Mouse (Mus musculus) CH12.LX (cell line): ENCODE data around the gene Plcl2. TPM values are rescaled to one million over a fixed set of nuclear protein-coding genes. Genes with fewer than 3 reads are reported as not detected.

ENCODE experiments used
- DNase-seq: peaks from one replicate; pipeline ENCODE4 v3.0.0-alpha.2; 2013; ENCODE audit errors: extremely low read depth
- H3K27ac ChIP-seq: 2 replicates; pipeline ENCODE4 v1.5.1; 2012; ENCODE audit warnings: low read depth, mild to moderate bottlenecking, control low read depth, moderate library complexity; ENCODE audit not compliant: insufficient read depth
- H3K27me3 ChIP-seq: replicated peaks from 2 replicates; pipeline ENCODE3; 2012; ENCODE audit warnings: inconsistent platforms
- H3K36me3 ChIP-seq, 2 experiments: replicated peaks in 1 of 2; 2 replicates each; pipeline versions ENCODE3 to v1.6.1; 2012; ENCODE audit warnings: inconsistent platforms in 1 of 2, low read length in 1 of 2, mild to moderate bottlenecking in 1 of 2, mixed read lengths in 1 of 2, moderate library complexity in 1 of 2; ENCODE audit not compliant: control insufficient read depth in 1 of 2, insufficient read depth in 1 of 2
- H3K4me1 ChIP-seq, 2 experiments: 2 replicates each; pipeline ENCODE4 v1.6.1; 2012; ENCODE audit warnings: inconsistent platforms in 1 of 2, moderate library complexity in 1 of 2; ENCODE audit not compliant: insufficient read depth in 2 of 2, control insufficient read depth in 1 of 2
- H3K4me2 ChIP-seq: 2 replicates; pipeline ENCODE4 v1.6.1; 2012; ENCODE audit warnings: low read depth, mild to moderate bottlenecking, control low read depth; ENCODE audit not compliant: poor library complexity, insufficient read depth, severe bottlenecking
- H3K4me3 ChIP-seq, 3 experiments: fragments of 150-350 bp in 1 of 3; sonication (generic) in 1 of 3; replicated peaks in 1 of 3; 2 replicates each; pipeline versions ENCODE3 to v1.5.1; 2011 to 2012; ENCODE audit warnings: low read depth in 2 of 3, low read length in 2 of 3, mild to moderate bottlenecking in 2 of 3, moderate library complexity in 2 of 3, control low read depth in 1 of 3, improper control_type of control experiment in 1 of 3, inconsistent platforms in 1 of 3, mixed read lengths in 1 of 3; ENCODE audit not compliant: poor library complexity in 1 of 3
- H3K79me2 ChIP-seq: replicated peaks from 2 replicates; pipeline ENCODE4 v1.6.1; 2012; ENCODE audit warnings: mild to moderate bottlenecking, moderate library complexity; ENCODE audit not compliant: control insufficient read depth, poor library complexity, insufficient read depth, severe bottlenecking; ENCODE audit errors: extremely low read depth
- H3K9ac ChIP-seq: 2 replicates; pipeline ENCODE4 v1.6.1; 2012; ENCODE audit warnings: low read depth, mild to moderate bottlenecking, control low read depth, moderate library complexity; ENCODE audit not compliant: insufficient read depth
- H3K9me3 ChIP-seq: replicated peaks from 2 replicates; pipeline ENCODE3; 2012; ENCODE audit warnings: low read length, inconsistent platforms, mixed read lengths
- CHD2 ChIP-seq: IDR thresholded peaks from 2 replicates; pipeline ENCODE4 v1.6.1; 2011; ENCODE audit warnings: low read length, improper control_type of control experiment
- ELF1 ChIP-seq: IDR thresholded peaks from 2 replicates; pipeline ENCODE4 v1.6.1; 2014; ENCODE audit warnings: low read depth, mild to moderate bottlenecking, inconsistent platforms, low read length, improper control_type of control experiment
- IRF4 ChIP-seq: IDR thresholded peaks from 2 replicates; pipeline ENCODE4 v1.6.1; 2014; ENCODE audit warnings: low read depth, mild to moderate bottlenecking, inconsistent platforms, low read length, improper control_type of control experiment
- JUN ChIP-seq: IDR thresholded peaks from 2 replicates; pipeline ENCODE4 v1.6.1; 2011; ENCODE audit warnings: low read depth, mild to moderate bottlenecking, low read length, improper control_type of control experiment, moderate library complexity; ENCODE audit not compliant: insufficient read depth
- JUND ChIP-seq: conservative IDR thresholded peaks from 2 replicates; pipeline ENCODE4 v1.6.1; 2011; ENCODE audit warnings: low read depth, low read length, improper control_type of control experiment
- KAT2A ChIP-seq: IDR thresholded peaks from 2 replicates; pipeline ENCODE4 v1.6.1; 2012; ENCODE audit warnings: low read length, improper control_type of control experiment, inconsistent platforms; ENCODE audit not compliant: insufficient replicate concordance
- MAFK ChIP-seq: IDR thresholded peaks from 2 replicates; pipeline ENCODE4 v1.6.1; 2011; ENCODE audit warnings: low read length, improper control_type of control experiment; ENCODE audit not compliant: insufficient replicate concordance
- MAX ChIP-seq: IDR thresholded peaks from 2 replicates; pipeline ENCODE4 v1.6.1; 2011; ENCODE audit warnings: low read length, improper control_type of control experiment
- MAZ ChIP-seq: IDR thresholded peaks from 2 replicates; pipeline ENCODE4 v1.6.1; 2012; ENCODE audit warnings: low read depth, mild to moderate bottlenecking, inconsistent platforms, low read length, improper control_type of control experiment, moderate library complexity
- MEF2A ChIP-seq: IDR thresholded peaks from 2 replicates; pipeline ENCODE4 v1.6.1; 2014; ENCODE audit warnings: low read depth, mild to moderate bottlenecking, inconsistent platforms, low read length, improper control_type of control experiment, borderline replicate concordance
- MXI1 ChIP-seq: IDR thresholded peaks from 2 replicates; pipeline ENCODE4 v1.6.1; 2011; ENCODE audit warnings: mild to moderate bottlenecking, low read depth, low read length, improper control_type of control experiment
- NELFE ChIP-seq: IDR thresholded peaks from 2 replicates; pipeline ENCODE4 v1.6.1; 2011; ENCODE audit warnings: low read depth, low read length, improper control_type of control experiment
- NRF1 ChIP-seq: IDR thresholded peaks from 2 replicates; pipeline ENCODE4 v1.6.1; 2014; ENCODE audit warnings: low read depth, mild to moderate bottlenecking, inconsistent platforms, low read length, improper control_type of control experiment, moderate library complexity
- PAX5 ChIP-seq: IDR thresholded peaks from 2 replicates; pipeline ENCODE4 v1.6.1; 2012; ENCODE audit warnings: low read length, inconsistent platforms, mixed read lengths
- POLR2AphosphoS2 ChIP-seq: IDR thresholded peaks from 2 replicates; pipeline ENCODE4 v1.6.1; 2011; ENCODE audit warnings: low read depth, low read length, improper control_type of control experiment
- RAD21 ChIP-seq: IDR thresholded peaks from 2 replicates; pipeline ENCODE4 v1.6.1; 2011; ENCODE audit warnings: low read depth, mild to moderate bottlenecking, low read length, improper control_type of control experiment, moderate library complexity
- RCOR1 ChIP-seq: conservative IDR thresholded peaks from 2 replicates; pipeline ENCODE4 v1.6.1; 2012; ENCODE audit warnings: low read depth, mild to moderate bottlenecking, inconsistent platforms, low read length, improper control_type of control experiment
- SIN3A ChIP-seq: IDR thresholded peaks from 2 replicates; pipeline ENCODE4 v1.6.1; 2012; ENCODE audit warnings: low read length, improper control_type of control experiment, inconsistent platforms
- SMC3 ChIP-seq: IDR thresholded peaks from 2 replicates; pipeline ENCODE4 v1.6.1; 2011; ENCODE audit warnings: low read depth, low read length, improper control_type of control experiment
- TBP ChIP-seq: conservative IDR thresholded peaks from 2 replicates; pipeline ENCODE4 v1.6.1; 2011; ENCODE audit warnings: low read depth, low read length, improper control_type of control experiment
- TCF12 ChIP-seq: IDR thresholded peaks from 2 replicates; pipeline ENCODE4 v1.6.1; 2014; ENCODE audit warnings: low read depth, mild to moderate bottlenecking, inconsistent platforms, low read length, improper control_type of control experiment
- UBTF ChIP-seq: IDR thresholded peaks from 2 replicates; pipeline ENCODE4 v1.6.1; 2012; ENCODE audit warnings: low read depth, mild to moderate bottlenecking, inconsistent platforms, low read length, improper control_type of control experiment, moderate library complexity
- USF1 ChIP-seq: IDR thresholded peaks from 2 replicates; pipeline ENCODE4 v1.6.1; 2014; ENCODE audit warnings: low read depth, mild to moderate bottlenecking, inconsistent platforms, low read length, improper control_type of control experiment
- USF2 ChIP-seq: conservative IDR thresholded peaks from 2 replicates; pipeline ENCODE4 v1.6.1; 2011; ENCODE audit warnings: low read depth, low read length, improper control_type of control experiment
- ZC3H11A ChIP-seq: IDR thresholded peaks from 2 replicates; pipeline ENCODE4 v1.6.1; 2012; ENCODE audit warnings: low read depth, mild to moderate bottlenecking, inconsistent platforms, low read length, improper control_type of control experiment
- ZKSCAN1 ChIP-seq: IDR thresholded peaks from 2 replicates; pipeline ENCODE4 v1.6.1; 2012; ENCODE audit warnings: low read depth, inconsistent platforms, low read length, improper control_type of control experiment, borderline replicate concordance
- ZMIZ1 ChIP-seq: IDR thresholded peaks from 2 replicates; pipeline ENCODE4 v1.6.1; 2012; ENCODE audit warnings: low read depth, mild to moderate bottlenecking, inconsistent platforms, low read length, improper control_type of control experiment
- ZNF384 ChIP-seq: IDR thresholded peaks from 2 replicates; pipeline ENCODE4 v1.6.1; 2012; ENCODE audit warnings: low read depth, low read length, improper control_type of control experiment, inconsistent platforms
- dilution Hi-C: fragments of 300-500 bp; cut with MboI; formaldehyde crosslinking; loops from 2 replicates; pipeline ENCODE4 v1.14.3; 2020; ENCODE audit warnings: low sequenced_read_pairs; ENCODE audit not compliant: extremely low pct_unique_long_range_greater_than_20kb, extremely low pct_ligation_motif_present
- in situ Hi-C: fragments of 300-500 bp; cut with MboI; formaldehyde crosslinking; loops from 3 replicates; pipeline ENCODE4 v1.14.3; 2019; ENCODE audit warnings: low sequenced_read_pairs, low pct_ligation_motif_present, low pct_unique_long_range_greater_than_20kb, mixed read lengths
- polyA plus RNA-seq: library from polyadenylated mRNA; unstranded; fragments of >175 nt; gene quantifications from 2 replicates; pipeline ENCODE4 v1.2.1, GENCODE M21; 2012; ENCODE audit warnings: low read depth; ENCODE audit not compliant: insufficient read length
- total RNA-seq, 2 experiments: library from RNA; depleted of rRNA; stranded (reverse); fragments of 300-350 nt in 1 of 2; fragments of >200 nt in 1 of 2; gene quantifications; 2 replicates each; pipeline ENCODE4 v1.2.3; 2012 to 2014

Plcl2 gene
- total and polyA plus RNA-seq, 3 experiments, result 9.0 to 16.6 (median 12.7) TPM

GRCm38 (mm10) chr17:50467438-50467837, 41.8 kb upstream of the Plcl2 start:
- Histone ChIP-seq H3K4me1 (peaks cover 8 to 13% of the 10 kb centered on the region in 2 experiments; a peak in 3 of 4 replicates), H3K27ac (no peak overlapping the region), H3K9me3 (no peaks in the 10 kb centered on the region), H3K4me2 (no peak overlapping the region)
- dilution Hi-C loops, result no loop called here
- TF ChIP-seq ZKSCAN1, result no peak
- no peak for TF ChIP-seq PAX5
- TF ChIP-seq ELF1, result no peak
- no peak for TF ChIP-seq NRF1
- TF ChIP-seq MAX, result no peak
- TF ChIP-seq RCOR1, result no peak
- no peak for TF ChIP-seq JUN
- TF ChIP-seq SMC3, result no peak
- no peak for TF ChIP-seq USF2
- no peak for TF ChIP-seq SIN3A
- TF ChIP-seq IRF4, result no peak
- TF ChIP-seq CHD2, result no peak
- TF ChIP-seq ZMIZ1, result no peak
- TF ChIP-seq UBTF, result no peak
- TF ChIP-seq USF1, result no peak
- TF ChIP-seq MEF2A, result no peak
- TF ChIP-seq, all 38 proteins: peak for 0
- Histone ChIP-seq H3K9ac (no peak overlapping the region), H3K36me3 (no peaks in the 10 kb centered on the region), H3K79me2 (no peaks in the 10 kb centered on the region), H3K4me3 (no peak overlapping the region), H3K27me3 (no peaks in the 10 kb centered on the region)
- in situ Hi-C loops, result no loop called here
- no peak for DNase-seq

DNA sequence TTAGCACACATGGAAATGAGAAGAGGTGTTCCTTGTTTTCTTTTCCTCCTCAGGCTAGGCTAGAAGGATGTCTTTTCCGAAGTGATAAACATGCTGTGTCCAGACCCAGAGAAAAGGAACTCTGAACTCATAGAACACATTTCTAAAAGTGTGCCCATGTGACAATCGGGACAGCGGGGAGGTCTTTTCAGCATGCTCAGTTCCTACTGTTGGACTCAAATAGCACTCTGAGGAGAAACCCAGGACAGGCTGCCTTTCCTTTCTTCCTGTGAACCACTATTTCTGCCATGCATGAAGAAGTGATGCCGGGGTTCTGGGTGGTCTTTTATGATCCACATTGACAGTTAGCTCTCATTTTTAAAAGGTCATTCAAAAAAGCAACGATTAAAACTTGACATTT, 40.1 kb upstream of the Plcl2 start:
- no peak for DNase-seq
- TF ChIP-seq RAD21, result no peak
- TF ChIP-seq TBP, result no peak
- TF ChIP-seq KAT2A, result no peak
- no peak for TF ChIP-seq CHD2
- TF ChIP-seq JUND, result no peak
- no peak for TF ChIP-seq MAZ
- no peak for TF ChIP-seq ZC3H11A
- TF ChIP-seq TCF12, result no peak
- no peak for TF ChIP-seq POLR2AphosphoS2
- no peak for TF ChIP-seq NELFE
- no peak for TF ChIP-seq PAX5
- TF ChIP-seq ZNF384, result no peak
- no peak for TF ChIP-seq ZMIZ1
- no peak for TF ChIP-seq ZKSCAN1
- TF ChIP-seq MXI1, result no peak
- no peak for TF ChIP-seq MAFK
- no peak for TF ChIP-seq MEF2A
- no peak for TF ChIP-seq IRF4
- no peak for TF ChIP-seq SIN3A
- H3K79me2 ChIP-seq, result no peaks in the 10 kb centered on the region
- H3K4me2 ChIP-seq, result no peak overlapping the region
- in situ Hi-C loops (no loop called here), dilution Hi-C loops (no loop called here)
- H3K4me1 ChIP-seq, result peaks cover 8 to 13% of the 10 kb centered on the region in 2 experiments; a peak in 3 of 4 replicates
- H3K9ac ChIP-seq, result no peak overlapping the region
- H3K27ac ChIP-seq, result no peak overlapping the region
- H3K36me3 ChIP-seq, result no peaks in the 10 kb centered on the region
- H3K4me3 ChIP-seq, result no peak overlapping the region
- no peaks in the 10 kb centered on the region for H3K9me3 ChIP-seq
- H3K27me3 ChIP-seq, result no peaks in the 10 kb centered on the region
